Mouse (Mus musculus) heart, adult 2 months (tissue): ENCODE results near the gene Dnajb7. TPM values are rescaled to one million over a fixed set of nuclear protein-coding genes. Genes with fewer than 3 reads are reported as not detected.
"Not testable (repeated sequence)": the region's sequence is repeated elsewhere in the genome, so short reads cannot be mapped to it uniquely, and the experiment has no call there.

Source experiments
- DNase-seq, 2 experiments: peaks; one replicate each; pipeline ENCODE4 v3.0.0; 2021
- H3K27ac ChIP-seq: fragments of 200-600 bp; 2 replicates; pipeline ENCODE4 v1.8.1; 2022
- H3K27me3 ChIP-seq: fragments of 200-500 bp; 2 replicates; pipeline ENCODE4 v1.6.1; 2012; ENCODE audit warnings: mild to moderate bottlenecking, low read length, inconsistent platforms, mixed read lengths; ENCODE audit not compliant: control insufficient read depth, insufficient read depth
- H3K36me3 ChIP-seq: fragments of 200-500 bp; 2 replicates; pipeline ENCODE4 v1.6.1; 2012; ENCODE audit warnings: low read length, inconsistent platforms; ENCODE audit not compliant: control insufficient read depth, insufficient read depth
- H3K4me1 ChIP-seq: fragments of 200-500 bp; 2 replicates; pipeline ENCODE4 v1.6.1; 2011; ENCODE audit warnings: low read length; ENCODE audit not compliant: control insufficient read depth, insufficient read depth
- H3K4me3 ChIP-seq: fragments of 200-600 bp; 2 replicates; pipeline ENCODE4 v1.8.1; 2022
- H3K79me2 ChIP-seq: fragments of 200-500 bp; replicated peaks from 2 replicates; pipeline ENCODE4 v1.6.1; 2012; ENCODE audit warnings: mild to moderate bottlenecking, inconsistent platforms, low read length, moderate library complexity, mixed read lengths; ENCODE audit not compliant: control insufficient read depth, insufficient read depth
- H3K9ac ChIP-seq: fragments of 200-500 bp; 2 replicates; pipeline ENCODE4 v1.6.1; 2012; ENCODE audit warnings: low read depth, mild to moderate bottlenecking, control low read depth, inconsistent platforms, low read length, mixed read lengths
- CTCF ChIP-seq: fragments of 200-600 bp; IDR thresholded peaks from 2 replicates; pipeline ENCODE4 v1.8.1; 2022; ENCODE audit warnings: antibody characterized with exemption, mild to moderate bottlenecking, moderate library complexity
- EP300 ChIP-seq: fragments of 200-500 bp; IDR thresholded peaks from 2 replicates; pipeline ENCODE4 v1.6.1; 2011; ENCODE audit warnings: low read depth, low read length, control low read depth; ENCODE audit not compliant: insufficient read depth
- POLR2A ChIP-seq: fragments of 200-500 bp; IDR thresholded peaks from 2 replicates; pipeline ENCODE4 v1.6.1; 2011; ENCODE audit warnings: mild to moderate bottlenecking, low read depth, low read length, control low read depth; ENCODE audit not compliant: insufficient read depth
- WGBS: fragments of 180-500 bp; shearing (Covaris S2); methylation state at CpG from one replicate; pipeline ENCODE4 v1.1.7; 2018; 5-methylcytosine and 5-hydroxymethylcytosine counted together
- intact Hi-C: fragments of 180-260 bp; cut with DNase I; formaldehyde crosslinking; loops from one replicate; pipeline ENCODE4 v1.15.1; 2025
- polyA plus RNA-seq: library from polyadenylated mRNA; depleted of rRNA; stranded (reverse); fragments of >200 nt; gene quantifications from 2 replicates; pipeline ENCODE4 v1.2.3, GENCODE M21; 2012
- total RNA-seq, 2 experiments: library from RNA; stranded (reverse); gene quantifications; 2 replicates each; pipeline ENCODE4 v1.2.3; 2021

The Dnajb7 gene
- total and polyA plus RNA-seq, 3 experiments: not detected

- DNase-seq: no peak
- 91% methylated on average over 3 of the region's 3 CpGs for WGBS
- Histone ChIP-seq H3K4me1 (no peaks in the 10 kb centered on the region; the same call in 1 of the 2 replicates), H3K27ac (no peak overlapping the region), H3K4me3 (no peak overlapping the region), H3K27me3 (no peaks in the 10 kb centered on the region), H3K36me3 (no peaks in the 10 kb centered on the region), H3K9ac (no peak overlapping the region), H3K79me2 (no peaks in the 10 kb centered on the region)
- TF ChIP-seq EP300: no peak
- no peak for TF ChIP-seq CTCF
- TF ChIP-seq POLR2A: no peak
- intact Hi-C loops: no loop called here
Observed at GRCm38 (mm10) chr15:81425311-81425710, 17.2 kb upstream of the Dnajb7 start.

- no peak overlapping the region for H3K4me3 ChIP-seq
- H3K9ac ChIP-seq: no peak overlapping the region
- no peaks in the 10 kb centered on the region; the same call in 1 of the 2 replicates for H3K4me1 ChIP-seq
- H3K27me3 ChIP-seq: no peaks in the 10 kb centered on the region
- TF ChIP-seq CTCF (no peak), POLR2A (no peak), EP300 (no peak)
- H3K27ac ChIP-seq: no peak overlapping the region
- DNase-seq: no peak
- no peaks in the 10 kb centered on the region for H3K36me3 ChIP-seq
- H3K79me2 ChIP-seq: no peaks in the 10 kb centered on the region; the same call in 1 of the 2 replicates
- intact Hi-C loops: no loop called here
- 73% methylated on average over 7 of the region's 7 CpGs for WGBS
Observed at GRCm38 (mm10) chr15:81422156-81422681, 14.1 kb upstream of the Dnajb7 start.

- DNase-seq: no peak
- Histone ChIP-seq H3K4me1 (no peaks in the 10 kb centered on the region; the same call in 1 of the 2 replicates), H3K36me3 (peaks cover 3% of the 10 kb centered on the region), H3K27me3 (no peaks in the 10 kb centered on the region), H3K79me2 (no peaks in the 10 kb centered on the region; the same call in 1 of the 2 replicates), H3K9ac (no peak overlapping the region), H3K27ac (no peak overlapping the region), H3K4me3 (no peak overlapping the region)
- intact Hi-C loops: no loop called here
- TF ChIP-seq POLR2A: no peak
- TF ChIP-seq EP300: no peak
- no peak for TF ChIP-seq CTCF
- WGBS: 78% methylated on average over 1 of the region's 1 CpGs
Observed at GRCm38 (mm10) chr15:81421454-81421853, 13.4 kb upstream of the Dnajb7 start.

- Histone ChIP-seq H3K4me1 (no peaks in the 10 kb centered on the region; the same call in 1 of the 2 replicates), H3K4me3 (no peak overlapping the region), H3K79me2 (no peaks in the 10 kb centered on the region; the same call in 1 of the 2 replicates), H3K27me3 (no peaks in the 10 kb centered on the region), H3K27ac (no peak overlapping the region), H3K9ac (no peak overlapping the region), H3K36me3 (peaks cover 4% of the 10 kb centered on the region)
- intact Hi-C loops: no loop called here
- 76% methylated on average over 4 of the region's 4 CpGs for WGBS
- TF ChIP-seq EP300 (no peak), POLR2A (no peak), CTCF (no peak)
- DNase-seq: no peak
Observed at GRCm38 (mm10) chr15:81418065-81418464, 10.0 kb upstream of the Dnajb7 start.

- H3K27me3 ChIP-seq, intact Hi-C loops, H3K4me3 ChIP-seq, H3K79me2 ChIP-seq, H3K4me1 ChIP-seq, H3K9ac ChIP-seq, H3K27ac ChIP-seq, H3K36me3 ChIP-seq: not testable (repeated sequence)
- WGBS: 10% methylated on average over 22 of the region's 22 CpGs
- peak; percentile 33 to 68 for DNase-seq
Observed at GRCm38 (mm10) chr15:81416763-81417310, 8.7 kb upstream of the Dnajb7 start.

GRCm38 (mm10) chr15:81405008-81405407 is 3.1 kb downstream of the Dnajb7 start:
- Histone ChIP-seq H3K27ac (no peak overlapping the region), H3K79me2 (no peaks in the 10 kb centered on the region; the same call in 1 of the 2 replicates), H3K27me3 (no peaks in the 10 kb centered on the region), H3K9ac (no peak overlapping the region), H3K36me3 (no peaks in the 10 kb centered on the region), H3K4me3 (no peak overlapping the region), H3K4me1 (no peaks in the 10 kb centered on the region; the same call in 1 of the 2 replicates)
- WGBS: 83% methylated on average over 3 of the region's 3 CpGs
- intact Hi-C loops: no loop called here
- TF ChIP-seq POLR2A: no peak
- TF ChIP-seq CTCF: no peak
- no peak for TF ChIP-seq EP300
- no peak for DNase-seq
